Mouse (Mus musculus) cerebellum, adult 2 months (tissue): ENCODE results near the gene Slc25a12.

ENCODE experiments used
- CTCF ChIP-seq: fragments of 200-500 bp; IDR thresholded peaks from 2 replicates; pipeline ENCODE4 v1.5.1; 2011; ENCODE audit warnings: low read depth, mild to moderate bottlenecking, control low read depth, low read length, moderate library complexity, borderline replicate concordance; ENCODE audit not compliant: insufficient read depth
- POLR2A ChIP-seq: fragments of 200-500 bp; IDR thresholded peaks from 2 replicates; pipeline ENCODE4 v1.6.1; 2011; ENCODE audit warnings: low read length, control low read depth, borderline replicate concordance; ENCODE audit not compliant: insufficient read depth

- no peak for TF ChIP-seq CTCF
- no peak for TF ChIP-seq POLR2A
Measured at GRCm38 (mm10) chr2:71328391-71329160, 39.0 kb downstream of the Slc25a12 start.
